Mouse (Mus musculus): ENCODE results near the gene Hoxd1. TPM values are rescaled to one million over a fixed set of nuclear protein-coding genes. Genes with fewer than 3 reads are reported as not detected.
A peak's percentile ranks its signal among the peaks of the same experiment; 100 is the strongest.

The Hoxd1 gene
- polyA plus RNA-seq (2015; fragmentation: Nextera tagmentation; extraction: Ambion mirVana), result 0.10 and 0.11 TPM in 2 replicates

DNA sequence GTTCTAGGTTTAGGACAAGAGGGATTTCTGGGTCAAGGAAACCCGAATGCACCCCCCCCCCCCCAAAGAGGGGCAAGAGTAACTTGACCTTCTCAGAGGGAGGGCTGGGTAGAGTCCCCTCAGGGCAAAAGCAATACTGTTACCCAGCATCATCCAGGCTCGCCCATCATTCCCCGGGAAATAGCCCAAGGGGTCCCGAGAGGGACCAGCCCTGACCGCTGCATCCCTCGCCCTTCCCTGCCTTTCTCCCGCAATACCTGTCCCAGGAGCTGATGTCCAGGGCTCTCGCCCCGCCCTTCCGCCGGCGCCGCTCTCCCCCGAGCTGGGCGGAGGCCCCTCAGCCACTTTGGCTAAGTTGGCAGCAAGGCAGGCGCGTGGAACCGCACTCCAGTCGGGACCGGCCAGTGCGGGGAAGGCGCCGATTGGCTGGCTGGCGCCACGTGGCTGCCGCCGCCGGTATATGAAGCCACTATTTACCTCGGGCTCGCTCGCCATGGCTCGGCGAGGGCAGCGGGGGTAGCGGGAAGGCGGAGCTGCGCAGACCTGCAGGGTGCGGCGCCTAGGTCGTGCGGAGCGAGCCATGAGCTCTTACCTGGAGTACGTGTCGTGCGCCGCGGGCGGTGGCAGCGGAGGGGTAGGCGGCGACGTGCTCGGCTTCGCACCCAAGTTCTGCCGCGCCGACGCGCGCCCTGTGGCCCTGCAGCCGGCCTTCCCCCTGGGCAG lies at the start of gene Hoxd1:
Gene Hoxd1, plus strand, starts transcription at position 459 of the 723 bp plus-strand sequence.
- H3K36me3 ChIP-seq (ENCODE audit: control insufficient read depth, insufficient read depth, low read length), result no peaks in the 10 kb centered on the region

DNA sequence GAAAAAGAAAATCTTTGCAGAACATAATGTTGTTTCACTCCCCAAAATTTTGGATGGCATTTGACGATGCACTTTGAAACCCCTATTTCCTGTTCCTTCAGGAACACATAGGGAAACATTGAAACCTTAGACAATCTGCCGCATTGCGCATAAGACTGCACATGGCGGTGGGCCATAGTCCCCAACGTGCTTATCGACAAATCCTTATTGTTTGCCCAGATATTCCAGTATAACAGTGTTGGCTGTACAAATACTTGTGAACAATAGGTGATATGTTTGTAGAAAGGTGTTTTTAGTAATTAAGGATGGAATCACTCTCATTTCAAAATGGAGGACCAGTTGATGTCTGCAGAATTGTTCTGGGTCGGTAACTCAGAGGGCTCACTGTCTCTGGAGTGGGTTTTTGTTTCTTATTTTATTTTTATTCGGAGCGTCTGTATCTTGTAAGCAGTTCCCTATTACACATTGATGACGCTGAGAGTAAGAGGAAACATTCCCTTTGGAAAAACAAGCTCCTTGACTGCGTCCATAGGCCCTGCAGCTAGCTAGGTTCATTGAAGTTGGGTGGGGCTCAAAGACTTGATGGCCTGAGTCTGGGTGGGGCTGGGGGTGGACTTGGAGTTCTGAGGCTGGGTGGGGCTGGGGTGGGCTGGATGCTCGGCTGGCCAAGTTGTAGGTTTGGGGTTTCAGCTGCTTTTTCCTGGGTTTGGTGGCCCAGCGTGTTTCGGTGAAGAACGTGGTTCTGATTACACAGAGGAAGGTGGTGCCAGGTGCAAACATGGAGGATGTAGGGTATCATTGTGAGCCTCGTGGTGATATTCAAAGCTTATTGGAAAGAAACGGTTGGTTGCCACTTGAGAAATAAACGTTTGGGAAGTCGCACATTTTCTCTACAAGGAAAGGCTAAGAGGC lies 49.3 kb upstream of the Hoxd1 start:
- Histone ChIP-seq H3K4me3 (ENCODE audit: low read length) (peak overlapping the region; percentile 66), H3K9ac (ENCODE audit: low read depth, low read length) (no peak overlapping the region), H3K4me1 (ENCODE audit: control insufficient read depth, insufficient read depth, low read length) (peaks cover 7% of the 10 kb centered on the region; the same call in 1 of the 2 replicates), H3K9me3 (ENCODE audit: control insufficient read depth, low read length) (no peaks in the 10 kb centered on the region), H3K27ac (ENCODE audit: low read length) (no peak overlapping the region), H3K36me3 (ENCODE audit: control insufficient read depth, insufficient read depth, low read length) (no peaks in the 10 kb centered on the region), H3K4me2 (ENCODE audit: low read depth, low read length) (peak overlapping the region; percentile 56), H3K27me3 (replicated peaks; ENCODE audit: control insufficient read depth, insufficient read depth, low read length) (peaks cover 40% of the 10 kb centered on the region)
- no peak for ATAC-seq
- 20% methylated on average over 19 of the region's 19 CpGs for WGBS

More for the DNA sequence above, at the start of gene Hoxd1:
- Histone ChIP-seq H3K9ac (ENCODE audit: low read depth, low read length) (peak within 1 kb of the TSS; percentile 15; the same call in 1 of the 2 replicates), H3K27me3 (replicated peaks; ENCODE audit: control insufficient read depth, insufficient read depth, low read length) (peaks cover 48% of the 10 kb centered on the region), H3K4me3 (ENCODE audit: low read length) (peak within 1 kb of the TSS; percentile 53), H3K4me1 (ENCODE audit: control insufficient read depth, insufficient read depth, low read length) (peaks cover 7% of the 10 kb centered on the region), H3K9me3 (ENCODE audit: control insufficient read depth, low read length) (no peaks in the 10 kb centered on the region), H3K4me2 (ENCODE audit: low read depth, low read length) (peak within 1 kb of the TSS; percentile 96), H3K27ac (ENCODE audit: low read length) (no peak within 1 kb of the TSS)
- ATAC-seq, result peak; percentile 87
- WGBS, result under 1% methylated on average over 54 of the region's 61 CpGs

GRCm38 (mm10) chr2:74714156-74714789 lies 48.5 kb upstream of the Hoxd1 start:
- no peak for ATAC-seq
- peak overlapping the region; percentile 11; the same call in 1 of the 2 replicates for H3K4me3 ChIP-seq (ENCODE audit: low read length)
- peak overlapping the region; percentile 56 for H3K4me2 ChIP-seq (ENCODE audit: low read depth, low read length)
- peak overlapping the region; percentile 33; the same call in 1 of the 2 replicates for H3K27ac ChIP-seq (ENCODE audit: low read length)
- no peaks in the 10 kb centered on the region for H3K9me3 ChIP-seq (ENCODE audit: control insufficient read depth, low read length)
- H3K27me3 ChIP-seq (replicated peaks; ENCODE audit: control insufficient read depth, insufficient read depth, low read length), result peaks cover 33% of the 10 kb centered on the region
- no peaks in the 10 kb centered on the region for H3K36me3 ChIP-seq (ENCODE audit: control insufficient read depth, insufficient read depth, low read length)
- peaks cover 7% of the 10 kb centered on the region; the same call in 1 of the 2 replicates for H3K4me1 ChIP-seq (ENCODE audit: control insufficient read depth, insufficient read depth, low read length)
- H3K9ac ChIP-seq (ENCODE audit: low read depth, low read length), result no peak overlapping the region
- 20% methylated on average over 18 of the region's 18 CpGs for WGBS

DNA sequence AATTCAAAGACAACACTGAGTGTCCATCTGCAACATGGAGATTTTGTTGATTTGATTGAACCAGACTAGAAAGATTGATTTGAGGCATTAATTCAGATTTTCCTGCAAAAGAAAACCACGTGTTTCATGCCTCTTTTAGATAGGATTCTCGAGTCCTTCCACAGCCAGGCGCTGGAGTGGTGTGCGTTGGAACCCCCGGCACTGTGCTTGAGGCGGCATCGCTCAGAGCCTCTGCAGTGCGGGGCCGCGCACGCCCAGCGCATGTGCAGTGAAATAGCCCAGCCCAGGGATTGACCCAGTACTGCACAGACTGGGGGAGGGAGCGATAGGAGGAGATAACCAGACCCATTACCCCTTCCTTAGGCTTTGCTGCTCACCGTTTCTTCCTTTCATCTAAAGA lies 47.9 kb upstream of the Hoxd1 start:
- Histone ChIP-seq H3K4me2 (ENCODE audit: low read depth, low read length) (peak overlapping the region; percentile 56), H3K27me3 (replicated peaks; ENCODE audit: control insufficient read depth, insufficient read depth, low read length) (peaks cover 31% of the 10 kb centered on the region), H3K9me3 (ENCODE audit: control insufficient read depth, low read length) (no peaks in the 10 kb centered on the region), H3K4me1 (ENCODE audit: control insufficient read depth, insufficient read depth, low read length) (peaks cover 7% of the 10 kb centered on the region; the same call in 1 of the 2 replicates), H3K27ac (ENCODE audit: low read length) (peak overlapping the region; percentile 33; the same call in 1 of the 2 replicates), H3K9ac (ENCODE audit: low read depth, low read length) (no peak overlapping the region), H3K4me3 (ENCODE audit: low read length) (peak overlapping the region; percentile 11), H3K36me3 (ENCODE audit: control insufficient read depth, insufficient read depth, low read length) (no peaks in the 10 kb centered on the region)
- WGBS, result 5% methylated on average over 14 of the region's 14 CpGs
- peak; percentile 60 for ATAC-seq

DNA sequence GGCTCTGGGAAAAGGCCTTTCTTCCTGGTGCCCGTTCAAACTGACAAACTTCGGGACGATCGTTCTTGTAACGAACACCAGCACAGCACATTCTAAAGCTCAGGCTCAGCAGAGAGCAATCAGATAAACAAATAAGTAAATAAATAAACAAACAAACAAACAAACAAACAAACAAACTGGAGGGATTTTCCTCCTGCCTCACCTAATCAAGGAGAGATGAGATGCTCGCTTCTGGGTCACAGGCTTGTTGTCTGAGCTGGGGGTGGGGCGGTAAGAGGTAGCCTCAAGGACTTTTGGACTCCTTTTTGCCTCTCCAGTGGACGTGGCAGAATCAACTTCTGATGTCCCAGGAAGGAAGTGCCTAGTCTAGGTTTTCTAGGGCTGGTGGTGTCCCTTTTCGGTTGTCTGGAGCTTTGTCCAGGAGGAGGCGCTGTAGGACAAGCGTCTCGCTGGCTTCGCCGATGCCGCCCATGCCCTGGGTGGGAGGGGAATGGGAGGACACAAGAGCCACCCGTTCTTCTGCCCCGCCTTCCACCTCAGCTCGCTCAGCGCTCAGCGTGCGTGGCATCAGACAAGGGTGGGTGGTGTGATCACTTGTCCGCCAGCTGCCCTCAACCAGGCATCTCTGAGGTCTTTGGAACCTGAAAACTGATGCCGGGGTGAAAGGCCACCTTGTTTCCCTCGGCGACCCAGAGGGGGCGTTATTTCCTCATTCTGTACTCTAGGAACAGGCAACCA lies 47.1 kb upstream of the Hoxd1 start:
- no peak overlapping the region for H3K9ac ChIP-seq (ENCODE audit: low read depth, low read length)
- H3K4me1 ChIP-seq (ENCODE audit: control insufficient read depth, insufficient read depth, low read length), result peaks cover 7% of the 10 kb centered on the region; the same call in 1 of the 2 replicates
- H3K27me3 ChIP-seq (replicated peaks; ENCODE audit: control insufficient read depth, insufficient read depth, low read length), result peaks cover 28% of the 10 kb centered on the region
- no peaks in the 10 kb centered on the region for H3K36me3 ChIP-seq (ENCODE audit: control insufficient read depth, insufficient read depth, low read length)
- H3K4me3 ChIP-seq (ENCODE audit: low read length), result peak overlapping the region; percentile 29
- H3K9me3 ChIP-seq (ENCODE audit: control insufficient read depth, low read length), result no peaks in the 10 kb centered on the region
- WGBS, result 3% methylated on average over 26 of the region's 26 CpGs
- peak overlapping the region; percentile 56 for H3K4me2 ChIP-seq (ENCODE audit: low read depth, low read length)
- ATAC-seq, result peak; percentile 66
- no peak overlapping the region for H3K27ac ChIP-seq (ENCODE audit: low read length)

GRCm38 (mm10) chr2:74720384-74720783 lies 42.4 kb upstream of the Hoxd1 start:
- Histone ChIP-seq H3K4me2 (ENCODE audit: low read depth, low read length) (no peak overlapping the region), H3K36me3 (ENCODE audit: control insufficient read depth, insufficient read depth, low read length) (no peaks in the 10 kb centered on the region), H3K27me3 (replicated peaks; ENCODE audit: control insufficient read depth, insufficient read depth, low read length) (peaks cover 35% of the 10 kb centered on the region), H3K9me3 (ENCODE audit: control insufficient read depth, low read length) (no peaks in the 10 kb centered on the region), H3K4me3 (ENCODE audit: low read length) (no peak overlapping the region), H3K9ac (ENCODE audit: low read depth, low read length) (no peak overlapping the region), H3K4me1 (ENCODE audit: control insufficient read depth, insufficient read depth, low read length) (peaks cover 14% of the 10 kb centered on the region; the same call in 1 of the 2 replicates), H3K27ac (ENCODE audit: low read length) (no peak overlapping the region)
- no peak for ATAC-seq
- 26% methylated on average over 2 of the region's 2 CpGs for WGBS

- H3K9ac ChIP-seq (ENCODE audit: low read depth, low read length), result no peak overlapping the region
- no peak overlapping the region for H3K4me2 ChIP-seq (ENCODE audit: low read depth, low read length)
- H3K4me3 ChIP-seq (ENCODE audit: low read length), result no peak overlapping the region
- 34% methylated on average over 5 of the region's 5 CpGs for WGBS
- no peaks in the 10 kb centered on the region for H3K36me3 ChIP-seq (ENCODE audit: control insufficient read depth, insufficient read depth, low read length)
- H3K27me3 ChIP-seq (replicated peaks; ENCODE audit: control insufficient read depth, insufficient read depth, low read length), result peaks cover 39% of the 10 kb centered on the region
- H3K4me1 ChIP-seq (ENCODE audit: control insufficient read depth, insufficient read depth, low read length), result peaks cover 11% of the 10 kb centered on the region; the same call in 1 of the 2 replicates
- H3K9me3 ChIP-seq (ENCODE audit: control insufficient read depth, low read length), result no peaks in the 10 kb centered on the region
- peak; percentile 74 for ATAC-seq
- peak overlapping the region; percentile 16; the same call in 1 of the 2 replicates for H3K27ac ChIP-seq (ENCODE audit: low read length)
Measured at GRCm38 (mm10) chr2:74720955-74721491, 41.8 kb upstream of the Hoxd1 start.

GRCm38 (mm10) chr2:74721882-74722281 lies 40.9 kb upstream of the Hoxd1 start:
- ATAC-seq, result no peak
- H3K4me2 ChIP-seq (ENCODE audit: low read depth, low read length), result 0 out of 2 replicates have a peak overlapping the region, but pooled peaks have one; percentile 2
- H3K9ac ChIP-seq (ENCODE audit: low read depth, low read length), result no peak overlapping the region
- H3K27ac ChIP-seq (ENCODE audit: low read length), result no peak overlapping the region
- no peaks in the 10 kb centered on the region for H3K36me3 ChIP-seq (ENCODE audit: control insufficient read depth, insufficient read depth, low read length)
- H3K27me3 ChIP-seq (replicated peaks; ENCODE audit: control insufficient read depth, insufficient read depth, low read length), result peaks cover 44% of the 10 kb centered on the region
- WGBS, result 5% methylated on average over 6 of the region's 6 CpGs
- H3K4me1 ChIP-seq (ENCODE audit: control insufficient read depth, insufficient read depth, low read length), result peaks cover 11% of the 10 kb centered on the region; the same call in 1 of the 2 replicates
- no peaks in the 10 kb centered on the region for H3K9me3 ChIP-seq (ENCODE audit: control insufficient read depth, low read length)
- peak overlapping the region; percentile 3; the same call in 1 of the 2 replicates for H3K4me3 ChIP-seq (ENCODE audit: low read length)

All from intestine, embryonic 16.5 days (tissue).